Mouse (Mus musculus) embryonic fibroblast, embryonic 13.5 days (primary cell): Measurements from ENCODE around the gene Kbtbd12.

Experiments used
- CTCF ChIP-seq: IDR thresholded peaks from 2 replicates; pipeline ENCODE4 v1.5.1; 2011; ENCODE audit warnings: mild to moderate bottlenecking, control low read depth, low read length, moderate library complexity, borderline replicate concordance; ENCODE audit not compliant: insufficient read depth
- POLR2A ChIP-seq: IDR thresholded peaks from 2 replicates; pipeline ENCODE4 v1.6.1; 2011; ENCODE audit warnings: low read depth, mild to moderate bottlenecking, control low read depth, low read length, moderate library complexity

- TF ChIP-seq CTCF: no peak
- TF ChIP-seq POLR2A: no peak
Observed at GRCm38 (mm10) chr6:88576495-88576894, 61.3 kb downstream of the Kbtbd12 start.
